Mouse (Mus musculus) layer of hippocampus, postnatal 10 days (tissue): ENCODE measurements around the gene Sbf2. TPM values are rescaled to one million over a fixed set of nuclear protein-coding genes. Genes with fewer than 3 reads are reported as not detected.

Experiments used
- DNase-seq, 2 experiments: peaks; one replicate each; pipeline ENCODE4 v3.0.0; 2021; ENCODE audit warnings: low spot score in 2 of 2
- total RNA-seq, 2 experiments: library from RNA; stranded (reverse); gene quantifications; 2 replicates each; pipeline ENCODE4 v1.2.3; 2021

Gene Sbf2
- total RNA-seq, 2 experiments from 2014 or later: 82.9 to 86.0 TPM

- no peak for DNase-seq
These were observed 331.0 kb downstream of the Sbf2 start for GRCm38 (mm10) chr7:110283484-110284275.

DNA sequence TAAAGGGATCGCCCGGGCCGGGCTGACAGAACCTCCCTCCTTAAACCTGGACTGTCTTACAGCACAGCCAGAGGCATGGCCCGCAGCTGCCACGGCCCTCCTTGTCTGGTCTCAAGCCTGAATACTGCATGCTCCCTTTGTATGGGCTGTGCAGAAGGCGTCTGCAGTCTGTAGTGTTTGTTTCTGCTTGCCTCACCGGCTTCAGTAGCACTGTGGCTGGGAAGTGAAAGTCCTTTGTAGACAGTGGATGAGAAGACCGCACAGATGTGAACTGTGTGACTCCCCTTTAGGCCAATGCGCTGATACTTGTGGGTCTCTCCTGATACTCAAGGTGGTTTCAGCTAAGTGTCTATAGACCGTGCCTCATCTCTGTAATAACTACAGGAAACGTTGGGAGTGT is 331.9 kb downstream of the Sbf2 start:
- no peak for DNase-seq

- DNase-seq: no peak
These were observed 333.1 kb downstream of the Sbf2 start for GRCm38 (mm10) chr7:110281435-110282256.

DNA sequence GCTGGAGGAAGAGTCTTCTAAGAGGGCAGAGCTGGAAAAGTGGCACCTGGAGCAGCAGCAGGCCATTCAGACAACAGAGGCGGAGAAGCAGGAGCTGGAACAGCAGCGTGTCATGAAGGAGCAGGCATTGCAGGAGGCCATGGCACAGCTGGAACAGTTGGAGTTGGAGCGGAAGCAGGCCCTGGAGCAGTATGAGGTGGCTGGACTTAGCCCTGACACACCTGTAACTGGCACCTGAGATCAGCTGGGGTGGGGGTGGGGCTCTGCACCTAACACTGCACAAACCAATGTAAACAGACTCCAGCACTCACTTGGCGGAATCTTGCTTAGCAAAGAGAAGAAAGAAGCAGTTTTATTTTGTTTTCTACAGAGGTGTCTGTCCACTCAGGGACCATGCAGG is 335.5 kb downstream of the Sbf2 start:
- DNase-seq: no peak

- no peak for DNase-seq
These were observed 336.9 kb downstream of the Sbf2 start for GRCm38 (mm10) chr7:110277734-110278245.

DNA sequence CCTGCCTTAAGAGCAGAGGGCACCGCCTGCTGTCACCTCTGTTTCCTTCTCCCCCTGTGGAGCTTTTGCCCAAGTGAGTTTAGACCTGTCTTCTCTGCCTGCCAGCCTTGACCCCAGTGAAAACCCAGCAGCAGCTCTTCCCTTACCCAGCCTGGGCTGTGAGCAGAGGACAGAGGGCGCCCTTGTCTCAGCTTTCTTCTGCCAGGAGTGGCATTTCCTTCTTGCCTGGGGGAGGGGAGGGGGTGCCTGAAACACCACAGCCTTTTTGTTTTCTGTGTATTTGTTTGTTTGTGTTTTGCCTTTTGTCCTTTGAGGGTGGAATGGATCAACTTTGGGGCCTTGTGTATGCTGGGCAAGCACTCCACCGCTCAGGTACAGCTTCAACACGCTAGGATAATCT is 342.3 kb downstream of the Sbf2 start:
- no peak for DNase-seq

DNA sequence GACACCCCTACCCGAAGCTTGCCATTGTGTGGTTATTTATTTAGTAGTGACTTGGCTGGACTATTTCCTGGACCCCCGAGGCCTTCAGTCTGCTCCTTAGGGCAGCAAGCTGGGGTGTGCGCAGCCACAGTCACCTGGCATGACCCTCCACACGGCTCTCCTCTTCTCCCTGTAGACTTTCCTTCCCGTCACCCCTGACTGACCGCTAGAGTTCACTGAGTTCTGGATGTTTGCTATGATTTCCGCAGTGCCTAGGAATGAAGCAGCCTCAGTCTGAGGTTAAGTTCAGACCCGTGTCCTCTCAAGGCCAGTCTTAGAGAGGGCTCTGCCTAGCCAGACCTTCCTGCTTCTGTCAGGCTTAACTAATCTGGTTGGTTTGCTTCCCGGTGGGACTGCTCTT is 342.9 kb downstream of the Sbf2 start:
- no peak for DNase-seq

DNA sequence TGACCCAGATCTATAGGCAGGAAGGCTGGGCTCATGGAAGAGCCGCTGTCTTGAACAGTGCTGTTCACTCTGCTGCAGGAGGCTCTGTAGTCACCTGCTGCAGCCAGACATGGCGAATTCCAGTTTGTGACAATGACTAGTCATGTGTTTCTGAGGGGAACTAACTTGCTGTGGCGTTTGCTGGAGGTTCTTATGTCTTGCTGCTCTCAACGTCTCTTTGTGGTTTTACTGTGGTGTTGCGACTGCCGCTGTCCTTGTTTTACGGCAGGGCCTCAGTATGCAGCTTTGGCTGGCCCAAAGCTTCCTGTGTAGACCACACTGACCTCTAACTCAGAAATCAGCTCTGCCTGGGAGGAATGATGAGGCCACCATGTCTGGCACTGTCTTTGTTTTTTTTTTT is 344.3 kb downstream of the Sbf2 start:
- no peak for DNase-seq

DNA sequence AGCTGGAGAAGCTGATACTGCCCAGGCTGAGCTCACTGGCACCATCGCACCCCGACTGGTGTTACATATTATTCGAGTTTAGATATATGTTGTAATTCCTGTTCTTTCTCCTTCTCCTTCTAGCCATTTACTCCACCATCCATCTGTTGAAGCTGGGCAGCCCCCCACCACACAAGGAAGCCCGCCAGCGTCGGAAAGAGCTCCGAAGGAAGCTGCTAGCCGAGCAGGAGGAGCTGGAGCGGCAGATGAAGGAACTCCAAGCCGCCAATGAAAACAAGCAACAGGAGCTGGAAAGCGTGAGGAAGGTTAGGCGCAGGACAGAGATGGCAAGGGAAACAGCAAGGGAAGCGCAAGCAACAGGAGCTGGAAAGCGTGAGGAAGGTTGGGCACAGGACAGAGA is 344.9 kb downstream of the Sbf2 start:
- DNase-seq: no peak

DNA sequence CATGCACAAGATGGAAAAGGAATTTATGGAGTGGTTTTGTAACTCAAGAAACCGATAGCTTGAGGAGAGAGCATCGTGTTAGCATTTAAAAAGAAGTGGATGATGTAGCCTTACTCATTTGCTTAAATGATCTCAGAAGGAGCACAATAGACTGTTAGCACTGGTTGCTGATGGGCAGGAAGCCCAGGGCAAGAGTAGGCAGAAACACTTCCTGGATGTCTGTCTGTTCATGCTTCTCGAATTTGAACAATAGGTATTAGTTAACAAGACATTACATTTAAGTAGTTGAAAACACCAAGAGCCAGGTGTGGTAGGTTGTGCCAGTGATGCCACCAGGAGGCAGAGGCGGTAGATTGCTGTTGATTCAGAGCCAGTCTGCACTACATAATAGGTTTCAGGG is 346.2 kb downstream of the Sbf2 start:
- DNase-seq: no peak

GRCm38 (mm10) chr7:110267994-110268393 is 346.7 kb downstream of the Sbf2 start:
- no peak for DNase-seq

DNA sequence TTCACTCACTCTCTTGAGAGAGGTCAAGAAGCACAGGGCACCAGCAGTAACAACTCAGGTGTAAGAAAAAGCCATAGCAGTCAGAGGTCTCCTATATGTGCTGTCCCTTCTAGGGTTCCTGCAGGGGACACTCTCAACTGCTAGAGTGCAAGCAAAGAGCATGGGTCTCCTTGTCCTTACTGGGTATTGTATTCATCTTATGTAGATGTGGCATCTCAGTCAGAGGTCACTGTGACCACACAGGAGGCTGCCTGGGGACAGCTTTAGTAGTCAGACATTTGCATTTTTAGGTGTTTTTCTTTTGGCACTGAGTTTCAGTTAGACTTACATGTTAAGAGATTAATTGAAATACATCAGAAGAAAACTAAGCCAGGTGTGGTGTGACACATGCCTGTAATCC is 347.7 kb downstream of the Sbf2 start:
- DNase-seq: no peak

GRCm38 (mm10) chr7:110265796-110266195 is 348.9 kb downstream of the Sbf2 start:
- peak; percentile 81 to 85 for DNase-seq

- no peak for DNase-seq
These were observed 351.2 kb downstream of the Sbf2 start for GRCm38 (mm10) chr7:110263474-110263873.

DNA sequence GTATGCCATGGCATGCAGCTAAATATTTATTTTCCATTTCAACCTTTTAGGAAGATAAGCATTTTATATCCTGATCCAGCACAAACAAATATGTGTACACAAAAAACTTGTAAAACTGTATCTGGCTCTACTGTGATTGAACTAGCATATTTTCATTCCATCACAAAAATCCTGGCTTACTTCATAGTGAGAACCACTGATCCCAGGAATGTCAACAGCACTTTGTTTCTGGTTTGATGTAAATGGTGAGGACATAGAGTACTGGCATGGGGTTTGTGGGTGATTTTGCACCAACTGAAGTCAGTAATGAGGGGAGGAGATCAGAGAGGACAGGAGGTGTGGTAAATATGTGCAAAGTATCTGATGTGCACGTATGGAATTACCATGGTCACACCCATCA is 352.1 kb downstream of the Sbf2 start:
- DNase-seq: no peak

GRCm38 (mm10) chr7:110261807-110262206 is 352.9 kb downstream of the Sbf2 start:
- DNase-seq: no peak

DNA sequence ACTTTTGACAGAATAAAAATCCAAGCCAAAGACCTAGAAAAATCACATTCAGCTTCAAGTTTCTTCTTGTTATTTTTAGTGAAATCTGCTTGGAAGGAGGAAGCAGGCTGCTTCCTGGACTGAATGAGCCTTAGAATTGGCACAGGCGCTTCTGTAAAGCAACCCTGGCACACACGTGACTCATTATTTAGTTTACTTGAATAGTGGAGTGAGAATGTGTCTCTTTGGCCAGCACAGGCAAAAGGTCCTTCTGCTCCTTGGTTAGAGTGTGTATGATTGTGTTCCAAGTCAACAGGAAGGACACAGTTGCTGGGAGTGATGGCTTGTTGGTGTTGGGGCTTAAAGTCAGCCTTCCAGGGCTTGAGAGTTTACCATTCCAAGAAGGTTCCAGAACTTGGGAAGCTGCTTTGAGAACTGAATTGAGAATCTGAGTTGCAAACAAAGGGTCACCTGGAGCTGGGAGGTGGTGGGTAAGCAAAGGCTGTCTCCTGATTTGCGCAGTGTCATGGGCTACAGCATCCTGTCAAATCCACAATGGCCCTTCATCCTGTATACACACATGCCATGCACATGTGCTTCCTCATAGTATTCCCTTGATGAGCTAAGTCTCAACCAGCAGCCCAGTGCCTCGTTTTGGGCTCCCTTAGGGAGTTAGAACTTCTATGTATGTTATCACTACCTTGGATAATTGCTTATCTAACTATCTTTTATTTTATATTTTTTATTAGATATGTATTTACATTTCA is 354.6 kb downstream of the Sbf2 start:
- no peak for DNase-seq

DNA sequence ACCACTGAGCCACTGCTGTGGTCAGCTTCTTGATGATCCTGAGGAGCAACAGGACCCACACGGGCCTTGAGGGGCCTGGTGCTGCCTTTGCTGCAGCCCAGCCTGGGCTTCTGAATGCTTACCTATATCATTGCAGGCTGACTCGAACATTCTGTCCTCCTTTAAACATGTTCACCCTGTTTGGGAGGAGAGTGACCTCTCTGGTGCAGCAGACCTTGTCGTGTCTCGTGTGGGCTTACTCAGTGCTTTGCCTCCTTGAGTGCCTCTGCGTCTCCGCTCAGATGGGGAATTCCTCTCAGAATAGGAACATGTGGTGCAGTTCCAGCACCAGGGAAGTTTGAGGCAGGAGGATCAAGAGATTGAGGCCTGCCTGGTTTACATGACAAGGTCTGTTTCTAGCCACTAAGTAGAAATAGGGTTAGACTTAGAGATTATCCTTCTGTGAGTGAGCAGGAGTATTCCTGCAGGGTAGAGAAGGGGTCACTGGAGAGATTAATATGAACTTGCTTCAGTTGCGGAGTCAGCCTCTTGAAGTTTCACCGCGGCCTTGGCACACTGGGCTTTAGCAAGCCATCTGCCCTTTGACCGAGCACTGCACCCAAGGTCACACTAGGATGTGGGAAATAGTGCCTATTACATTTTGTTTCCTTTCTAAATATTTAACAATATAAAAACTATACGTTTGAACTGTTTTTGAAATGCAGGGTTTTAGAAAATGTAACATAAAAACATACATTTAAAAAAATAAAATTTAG is 356.3 kb downstream of the Sbf2 start:
- DNase-seq: no peak
